Mouse (Mus musculus) liver, embryonic 11.5 days (tissue): ENCODE results near the gene Gm44805. TPM values are rescaled to one million over a fixed set of nuclear protein-coding genes. Genes with fewer than 3 reads are reported as not detected.

Experiments used
- ATAC-seq: fragments of 200-750 bp; cut with Nextera tagmentation; replicated peaks from 2 replicates; pipeline ENCODE4 v1.8.0; 2017; ENCODE audit warnings: moderate number of reproducible peaks, mild to moderate bottlenecking, moderate TSS enrichment, moderate library complexity; ENCODE audit not compliant: low FRiP score
- DNase-seq: peaks from one replicate; pipeline ENCODE4 v3.0.0-alpha.2; 2017; ENCODE audit warnings: low spot score
- H3K27ac ChIP-seq: fragments of 300-500 bp; sonication (generic); 2 replicates; pipeline ENCODE4 v1.5.1; 2014; ENCODE audit warnings: mild to moderate bottlenecking, low read depth, low read length, control low read depth
- H3K27me3 ChIP-seq: fragments of 300-500 bp; sonication (generic); replicated peaks from 2 replicates; pipeline ENCODE4 v1.6.1; 2014; ENCODE audit warnings: low read length, mixed read lengths; ENCODE audit not compliant: control insufficient read depth, insufficient read depth
- H3K36me3 ChIP-seq: fragments of 300-500 bp; sonication (generic); 2 replicates; pipeline ENCODE4 v1.6.1; 2014; ENCODE audit warnings: mild to moderate bottlenecking, low read length, moderate library complexity, mixed read lengths; ENCODE audit not compliant: control insufficient read depth, insufficient read depth
- H3K4me1 ChIP-seq: fragments of 300-500 bp; sonication (generic); replicated peaks from 2 replicates; pipeline ENCODE4 v1.6.1; 2014; ENCODE audit warnings: low read length, mixed read lengths; ENCODE audit not compliant: control insufficient read depth, insufficient read depth
- H3K4me2 ChIP-seq: fragments of 300-500 bp; sonication (generic); 2 replicates; pipeline ENCODE4 v1.6.1; 2014; ENCODE audit warnings: mild to moderate bottlenecking, control low read depth, moderate library complexity
- H3K4me3 ChIP-seq: fragments of 300-500 bp; sonication (generic); 2 replicates; pipeline ENCODE4 v1.5.1; 2014; ENCODE audit warnings: low read depth, low read length, control low read depth
- H3K9ac ChIP-seq: fragments of 300-500 bp; sonication (generic); 2 replicates; pipeline ENCODE4 v1.6.1; 2014; ENCODE audit warnings: low read depth, low read length, control low read depth
- H3K9me3 ChIP-seq: fragments of 300-500 bp; sonication (generic); 2 replicates; pipeline ENCODE4 v1.6.1; 2016; ENCODE audit warnings: low read length, inconsistent platforms, mixed read lengths; ENCODE audit not compliant: control insufficient read depth
- WGBS: fragments of 180-500 bp; shearing (Covaris S2); extraction: QIAGEN DNeasy Blood & Tissue Kit; methylation state at CpG from one replicate; pipeline ENCODE4 v1.1.7; 2014; 5-methylcytosine and 5-hydroxymethylcytosine counted together
- polyA plus RNA-seq: library from polyadenylated mRNA; unstranded; fragments of >200 nt; fragmentation: Nextera tagmentation; extraction: Ambion mirVana; gene quantifications from 2 replicates; pipeline ENCODE4 v1.2.1, GENCODE M21; 2014

The Gm44805 gene
- polyA plus RNA-seq, 1 experiment from 2014 or later, result not detected

GRCm38 (mm10) chr7:19664955-19665841, 16.0 kb downstream of the Gm44805 start, which contains the start of gene Clptm1:
Gene Clptm1 (minus strand): TSS chr7:19665033.
- under 1% methylated on average over 60 of the region's 63 CpGs for WGBS

GRCm38 (mm10) chr7:19664455-19664954, 16.7 kb downstream of the Gm44805 start:
- under 1% methylated on average over 37 of the region's 37 CpGs for WGBS
- Histone ChIP-seq H3K9me3 (no peaks in the 10 kb centered on the region), H3K4me3 (peak overlapping the region; percentile 100), H3K9ac (peak overlapping the region; percentile 98), H3K27ac (peak overlapping the region; percentile 71), H3K27me3 (no peaks in the 10 kb centered on the region), H3K36me3 (peaks cover 15% of the 10 kb centered on the region), H3K4me2 (peak overlapping the region; percentile 96), H3K4me1 (peaks cover 18% of the 10 kb centered on the region)
- ATAC-seq (peak; percentile 39), DNase-seq (no peak)

More at GRCm38 (mm10) chr7:19664955-19665841, 16.0 kb downstream of the Gm44805 start, which contains the start of gene Clptm1:
- Histone ChIP-seq H3K27ac (peak within 1 kb of the TSS; percentile 97), H3K27me3 (no peaks in the 10 kb centered on the region), H3K4me1 (peaks cover 22% of the 10 kb centered on the region), H3K4me3 (peak within 1 kb of the TSS; percentile 100), H3K9me3 (no peaks in the 10 kb centered on the region), H3K36me3 (peaks cover 15% of the 10 kb centered on the region), H3K4me2 (peak within 1 kb of the TSS; percentile 96), H3K9ac (peak within 1 kb of the TSS; percentile 98)
- DNase-seq, result peak; percentile 95
- peak; percentile 78 for ATAC-seq

DNA sequence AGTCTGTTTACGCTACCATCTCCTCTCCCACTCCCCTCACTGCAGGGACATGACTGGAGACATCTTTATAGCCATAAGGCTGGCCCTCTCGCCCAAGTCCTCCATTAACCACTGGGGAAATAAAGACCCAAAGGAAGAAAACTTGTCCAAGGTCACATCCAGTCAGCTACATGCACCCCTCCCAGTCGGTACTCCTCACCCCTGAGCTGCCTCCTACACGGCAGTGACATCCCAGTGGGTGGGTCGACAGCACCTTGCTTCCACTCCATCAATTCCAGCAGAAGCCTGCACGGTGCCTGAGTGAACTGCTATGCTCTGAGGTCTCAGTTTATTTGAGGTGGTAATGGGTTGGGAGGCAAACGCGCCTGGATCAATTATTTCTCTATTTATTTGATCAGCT, 17.3 kb downstream of the Gm44805 start:
- Histone ChIP-seq H3K4me1 (peaks cover 12% of the 10 kb centered on the region), H3K27ac (peak overlapping the region; percentile 71; the same call in 1 of the 2 replicates), H3K27me3 (no peaks in the 10 kb centered on the region), H3K4me3 (peak overlapping the region; percentile 100), H3K36me3 (peaks cover 15% of the 10 kb centered on the region), H3K9ac (peak overlapping the region; percentile 98), H3K9me3 (no peaks in the 10 kb centered on the region), H3K4me2 (peak overlapping the region; percentile 96)
- WGBS, result 16% methylated on average over 8 of the region's 8 CpGs
- no peak for ATAC-seq
- DNase-seq, result no peak

GRCm38 (mm10) chr7:19652614-19653013, 28.6 kb downstream of the Gm44805 start:
- no peak for ATAC-seq
- Histone ChIP-seq H3K27me3 (no peaks in the 10 kb centered on the region), H3K36me3 (peaks cover 26% of the 10 kb centered on the region), H3K4me1 (peaks cover 9% of the 10 kb centered on the region), H3K4me2 (no peak overlapping the region), H3K4me3 (no peak overlapping the region), H3K9me3 (no peaks in the 10 kb centered on the region), H3K27ac (no peak overlapping the region), H3K9ac (no peak overlapping the region)
- 91% methylated on average over 2 of the region's 2 CpGs for WGBS
- no peak for DNase-seq

DNA sequence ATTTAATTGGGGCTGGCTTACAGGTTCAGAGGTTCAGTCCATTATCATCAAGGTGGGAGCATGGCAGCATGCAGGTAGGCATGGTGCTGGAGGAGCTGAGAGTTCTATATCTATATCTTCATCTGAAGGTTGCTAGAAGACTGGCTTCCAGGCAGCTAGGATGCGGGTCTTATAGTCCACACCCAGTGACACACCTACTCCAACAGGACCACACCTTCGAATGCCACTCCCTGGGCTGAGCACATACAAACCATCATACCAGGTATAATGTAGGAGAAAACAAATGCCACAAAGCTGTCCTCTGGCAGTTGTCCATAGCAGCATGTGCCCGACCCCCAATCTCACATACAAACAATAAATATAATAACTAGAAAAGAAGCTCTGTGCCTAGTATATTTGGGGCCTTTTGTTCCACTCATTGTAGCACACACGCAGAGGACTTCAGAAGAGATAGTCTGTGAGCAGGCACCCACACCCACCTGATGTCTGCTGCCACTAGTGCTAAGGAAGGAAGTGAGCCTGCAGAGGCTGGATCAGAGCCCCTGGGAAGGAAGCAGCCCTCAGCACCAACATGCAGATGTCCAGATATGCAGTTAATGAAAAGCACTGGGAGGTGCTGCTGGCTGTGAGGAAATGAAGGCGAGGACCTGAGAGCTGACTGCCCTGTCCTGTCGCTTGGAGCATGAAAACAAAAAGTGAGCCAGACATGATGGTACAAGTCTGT, 30.0 kb downstream of the Gm44805 start:
- no peak overlapping the region for H3K9ac ChIP-seq
- 64% methylated on average over 6 of the region's 6 CpGs for WGBS
- no peak overlapping the region for H3K27ac ChIP-seq
- no peak overlapping the region for H3K4me3 ChIP-seq
- H3K36me3 ChIP-seq, result peaks cover 30% of the 10 kb centered on the region
- no peak for DNase-seq
- no peaks in the 10 kb centered on the region for H3K9me3 ChIP-seq
- no peaks in the 10 kb centered on the region for H3K27me3 ChIP-seq
- ATAC-seq, result peak; percentile 48; the same call in 1 of the 2 replicates
- no peak overlapping the region for H3K4me2 ChIP-seq
- H3K4me1 ChIP-seq, result peaks cover 9% of the 10 kb centered on the region

DNA sequence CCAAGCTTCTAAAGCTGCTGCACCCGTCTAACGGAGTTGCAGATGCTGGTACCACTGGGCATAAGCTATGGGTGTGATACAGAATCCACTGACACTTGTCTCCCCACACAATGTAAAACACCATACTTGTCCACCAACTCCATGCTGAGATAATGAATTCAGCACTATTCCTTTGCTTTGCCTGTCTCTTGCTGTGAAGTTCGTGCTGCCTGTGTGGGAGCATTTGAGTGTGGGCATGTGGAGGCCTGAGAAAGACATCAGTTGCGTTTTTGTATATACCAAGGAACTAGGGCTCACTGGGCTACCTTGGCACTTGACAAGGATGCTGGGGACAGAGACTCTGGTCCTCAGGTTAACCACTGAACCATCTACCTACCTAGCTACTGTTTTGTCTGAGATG, 40.0 kb downstream of the Gm44805 start:
- no peak overlapping the region for H3K4me2 ChIP-seq
- peaks cover 68% of the 10 kb centered on the region for H3K36me3 ChIP-seq
- H3K9ac ChIP-seq, result no peak overlapping the region
- DNase-seq (no peak), ATAC-seq (no peak)
- no peak overlapping the region for H3K27ac ChIP-seq
- no peaks in the 10 kb centered on the region for H3K4me1 ChIP-seq
- H3K27me3 ChIP-seq, result no peaks in the 10 kb centered on the region
- H3K4me3 ChIP-seq, result no peak overlapping the region
- H3K9me3 ChIP-seq, result no peaks in the 10 kb centered on the region
- WGBS, result 98% methylated on average over 4 of the region's 4 CpGs

DNA sequence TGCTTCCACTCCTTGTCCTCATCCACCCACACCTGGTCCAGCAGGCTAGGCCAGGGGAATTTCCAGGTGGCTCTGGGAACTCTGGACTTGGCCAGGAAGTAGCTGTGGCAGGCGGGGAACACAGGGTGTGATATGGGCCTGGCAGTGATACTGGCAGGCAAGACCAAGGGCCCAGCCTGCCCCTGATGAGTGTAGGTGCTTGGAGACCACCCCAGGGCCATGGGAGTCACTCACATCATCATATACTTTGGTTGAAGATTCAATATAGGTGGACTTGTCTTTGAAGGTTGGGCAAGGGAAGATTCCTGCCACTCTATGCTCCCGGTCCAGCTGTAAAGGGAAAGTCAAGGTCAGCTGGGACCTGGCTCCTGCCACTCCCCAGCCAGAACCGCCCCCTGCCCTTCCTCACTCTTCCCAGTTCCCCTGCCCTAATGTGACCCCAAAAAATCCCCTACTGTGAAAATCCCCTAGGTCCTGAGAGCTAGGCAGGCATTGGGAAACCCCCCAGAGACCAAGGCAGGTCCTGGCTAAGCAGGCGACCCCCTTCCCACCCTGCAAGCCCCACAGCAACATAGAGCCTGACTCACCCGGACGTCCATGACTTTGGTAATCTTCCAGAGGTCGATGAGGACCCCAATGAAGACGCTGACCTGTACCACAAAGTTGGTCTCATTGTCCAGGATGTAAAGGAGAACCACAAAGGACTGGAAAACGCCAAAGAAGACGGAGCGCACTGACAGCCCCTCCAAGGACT, 46.0 kb downstream of the Gm44805 start:
- ATAC-seq, result no peak
- no peaks in the 10 kb centered on the region for H3K27me3 ChIP-seq
- H3K9me3 ChIP-seq, result no peaks in the 10 kb centered on the region
- H3K4me2 ChIP-seq, result no peak overlapping the region
- peaks cover 51% of the 10 kb centered on the region for H3K36me3 ChIP-seq
- H3K4me1 ChIP-seq, result peaks cover 20% of the 10 kb centered on the region
- H3K9ac ChIP-seq, result no peak overlapping the region
- H3K27ac ChIP-seq, result no peak overlapping the region
- no peak overlapping the region for H3K4me3 ChIP-seq
- no peak for DNase-seq
- 86% methylated on average over 11 of the region's 11 CpGs for WGBS

DNA sequence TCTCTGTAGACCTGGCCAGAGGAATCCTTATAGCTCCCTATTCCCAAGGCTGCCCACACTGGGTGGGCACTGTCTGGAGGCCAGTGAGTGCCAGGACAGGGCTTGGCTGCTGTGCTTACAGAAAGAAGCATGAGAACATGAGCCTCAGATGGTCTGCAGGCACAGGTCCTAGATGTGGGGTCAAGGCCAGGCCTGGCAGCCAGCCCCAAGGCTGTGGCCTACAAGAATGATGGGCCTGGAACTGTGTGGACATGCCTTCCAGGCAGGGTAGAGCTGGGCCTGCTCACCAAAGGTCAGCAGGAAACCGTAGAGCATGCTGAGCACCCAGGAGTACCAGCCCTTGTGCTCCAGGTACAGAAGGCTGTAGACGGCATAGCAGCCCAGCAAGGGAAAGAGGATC, 46.6 kb downstream of the Gm44805 start:
- H3K27me3 ChIP-seq, result no peaks in the 10 kb centered on the region

More for the DNA sequence above, 46.6 kb downstream of the Gm44805 start:
- DNase-seq, result no peak
- no peak overlapping the region for H3K4me2 ChIP-seq
- H3K36me3 ChIP-seq, result peaks cover 49% of the 10 kb centered on the region
- no peak overlapping the region for H3K4me3 ChIP-seq
- 96% methylated on average over 2 of the region's 2 CpGs for WGBS
- no peaks in the 10 kb centered on the region for H3K9me3 ChIP-seq
- H3K27ac ChIP-seq, result no peak overlapping the region
- no peak overlapping the region for H3K9ac ChIP-seq
- no peak for ATAC-seq
- peaks cover 23% of the 10 kb centered on the region for H3K4me1 ChIP-seq
